Mouse (Mus musculus) heart, postnatal 25 days (tissue): ENCODE measurements around the gene Dbi. TPM values are rescaled to one million over a fixed set of nuclear protein-coding genes. Genes with fewer than 3 reads are reported as not detected.
A peak's percentile ranks its signal among the peaks of the same experiment; 100 is the strongest.

ENCODE experiments used
- DNase-seq: peaks from one replicate; pipeline ENCODE4 v3.0.0; 2022; ENCODE audit warnings: low spot score
- intact Hi-C: fragments of 180-260 bp; cut with DNase I; formaldehyde crosslinking; loops from one replicate; pipeline ENCODE4 v1.15.1; 2025
- total RNA-seq, 2 experiments: library from RNA; stranded (reverse); gene quantifications; 2 replicates each; pipeline ENCODE4 v1.2.3; 2021

Gene Dbi
- total RNA-seq, 2 experiments from 2014 or later = 246 to 290 TPM

DNA sequence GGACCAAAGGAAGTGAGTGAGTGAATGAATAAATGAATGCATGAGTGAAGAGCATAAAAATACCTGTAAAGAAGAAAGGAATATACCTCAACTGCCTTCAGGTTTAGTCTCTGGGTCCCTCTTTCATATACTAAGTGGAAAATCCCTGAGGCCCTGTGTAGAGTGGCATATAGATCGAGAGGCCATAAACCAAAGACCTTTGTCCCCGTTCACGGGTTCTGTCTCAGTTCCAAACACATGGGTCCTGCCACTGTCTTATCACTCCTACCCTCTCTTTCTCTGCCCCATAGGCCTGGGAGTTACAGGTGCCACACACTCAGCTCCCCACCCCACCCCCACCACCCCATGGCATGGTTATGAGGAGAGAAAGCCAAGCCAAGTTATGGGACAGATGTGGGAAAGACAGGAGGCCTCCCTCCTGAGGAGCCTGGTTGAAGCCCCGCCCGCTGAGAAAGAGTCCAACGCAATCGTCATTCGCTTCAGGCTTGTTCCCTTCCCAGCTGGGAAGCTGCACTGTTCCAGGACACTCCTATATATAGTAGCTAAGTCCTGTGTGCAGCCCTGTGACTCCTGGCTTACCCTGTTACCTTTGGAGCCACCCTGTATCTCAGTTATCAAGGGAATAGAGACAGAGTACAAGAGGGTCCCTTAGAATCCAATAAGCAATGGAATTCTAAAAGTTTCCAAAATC, 29.9 kb downstream of the Dbi start:
- DNase-seq = no peak
- intact Hi-C loops = loop anchor here (10.0 kb wide), 1 partner anchor 266 kb away; no protein-coding TSS in a partner anchor

DNA sequence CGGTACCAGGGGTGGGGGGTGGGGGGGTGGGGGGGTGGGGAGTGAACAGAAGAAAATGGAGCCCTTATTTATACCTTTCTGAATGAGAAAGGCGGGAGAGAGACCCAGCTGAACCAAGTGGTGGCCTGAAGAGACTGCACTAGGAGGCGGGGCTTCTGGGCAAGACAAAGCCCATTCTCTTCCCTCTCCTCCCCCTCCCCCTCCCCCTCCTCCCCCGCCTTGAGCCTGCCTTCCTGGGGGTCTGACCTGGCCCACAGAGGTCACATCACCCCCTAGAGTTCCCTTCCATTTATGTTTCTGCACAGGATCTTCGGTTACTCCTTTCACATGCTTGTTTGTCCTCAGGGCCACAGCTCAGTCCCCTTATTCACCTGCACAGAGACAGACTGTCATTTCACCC, 31.7 kb downstream of the Dbi start:
- no peak for DNase-seq
- intact Hi-C loops = no loop called here

DNA sequence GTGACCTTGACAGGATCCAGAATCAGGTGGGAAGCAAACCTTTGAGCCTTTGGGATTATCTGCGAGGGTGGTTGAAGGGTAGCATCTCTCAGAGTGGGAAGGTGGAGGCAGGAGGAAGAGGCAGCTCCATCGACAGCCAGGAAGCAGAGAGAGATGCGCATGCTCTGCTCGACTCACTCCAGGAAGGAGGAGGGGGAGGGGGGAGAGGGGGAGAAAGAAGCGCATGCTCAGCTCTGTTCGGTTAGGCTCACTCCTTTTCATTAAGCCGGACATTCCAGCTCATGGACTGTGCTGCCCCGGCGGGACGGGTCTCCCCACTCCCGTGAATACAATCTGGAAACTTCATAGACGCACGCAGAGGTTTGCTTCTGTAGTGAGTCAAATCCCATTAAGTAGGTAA, 34.2 kb downstream of the Dbi start:
- intact Hi-C loops = no loop called here
- no peak for DNase-seq

DNA sequence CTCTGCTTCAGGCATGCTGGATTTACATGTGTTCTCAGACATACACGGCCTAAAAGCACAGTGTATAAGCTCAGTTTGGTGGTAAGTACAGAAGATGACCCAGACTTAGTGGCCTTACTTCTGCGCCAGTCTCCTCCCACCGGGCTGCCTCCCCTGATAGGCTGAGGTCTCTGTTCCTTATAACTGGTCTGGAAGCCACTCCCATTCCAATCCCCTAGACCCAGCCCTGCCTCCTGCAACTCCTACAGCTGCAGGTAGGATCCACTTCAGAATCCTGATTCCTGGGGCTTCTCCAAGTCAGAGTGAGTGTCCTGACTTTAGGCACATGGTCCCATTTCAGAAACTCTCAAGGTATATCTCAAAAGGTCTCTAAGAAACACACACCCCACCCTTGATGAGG, 35.2 kb downstream of the Dbi start:
- intact Hi-C loops = no loop called here
- no peak for DNase-seq

DNA sequence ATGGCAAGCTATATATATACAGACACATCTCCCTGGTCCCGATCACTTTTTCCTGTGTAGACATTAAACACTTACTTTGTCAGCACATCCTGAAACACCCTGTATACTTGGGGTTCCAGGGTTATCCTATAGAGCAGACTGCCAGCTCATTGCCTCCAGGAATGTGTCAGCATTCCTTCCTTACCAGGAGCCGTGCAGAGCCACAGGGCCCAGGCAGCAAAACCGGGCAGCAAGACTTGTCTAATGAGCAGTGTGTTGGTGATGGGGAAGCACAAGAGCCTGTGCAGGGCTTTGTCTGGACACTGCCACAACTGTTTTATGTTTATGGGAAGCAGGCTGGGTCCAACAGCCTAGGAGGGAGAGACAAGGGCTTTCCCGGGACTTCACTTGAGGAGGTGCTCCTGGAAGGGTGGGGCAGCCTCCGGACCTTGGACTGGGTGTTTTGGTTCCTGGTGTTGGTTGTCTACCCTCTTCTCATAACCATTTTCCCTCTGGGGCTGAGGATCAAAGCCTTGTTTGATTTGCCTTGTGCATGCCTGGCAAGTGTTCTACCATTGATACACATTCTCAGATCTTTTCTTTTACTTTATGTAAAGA, 36.9 kb downstream of the Dbi start:
- intact Hi-C loops = no loop called here
- no peak for DNase-seq

DNA sequence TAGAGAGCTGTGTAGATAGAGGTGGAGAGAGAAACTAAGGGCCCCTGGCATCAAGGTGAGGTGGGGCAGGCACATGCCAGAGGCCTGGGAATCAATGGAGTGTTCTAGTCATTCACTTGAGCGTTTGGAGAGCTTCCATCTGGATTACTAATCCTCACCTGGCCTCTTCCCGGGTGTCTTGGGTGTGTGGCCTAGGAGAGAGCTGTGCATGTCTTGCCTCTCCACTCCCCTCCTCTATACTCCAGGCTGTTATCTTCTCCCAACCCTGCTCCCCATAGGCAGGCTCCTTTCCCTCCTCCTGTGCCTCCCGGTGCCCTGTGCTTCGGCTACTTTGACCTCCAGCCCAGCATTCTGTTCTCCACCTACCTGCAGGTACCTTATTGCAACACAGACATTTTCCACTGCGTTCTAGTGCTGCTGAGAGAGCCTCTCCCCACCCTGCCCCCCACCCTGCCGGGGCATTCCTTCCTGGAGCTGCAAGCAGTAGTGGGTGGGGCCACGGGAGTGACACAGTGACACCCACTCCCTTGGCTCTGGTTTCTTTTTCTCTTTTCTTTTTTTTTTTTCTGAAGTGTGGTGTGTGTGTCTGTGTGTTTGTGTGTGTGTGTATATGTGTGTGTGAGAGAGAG, 37.8 kb downstream of the Dbi start:
- intact Hi-C loops = no loop called here
- no peak for DNase-seq

DNA sequence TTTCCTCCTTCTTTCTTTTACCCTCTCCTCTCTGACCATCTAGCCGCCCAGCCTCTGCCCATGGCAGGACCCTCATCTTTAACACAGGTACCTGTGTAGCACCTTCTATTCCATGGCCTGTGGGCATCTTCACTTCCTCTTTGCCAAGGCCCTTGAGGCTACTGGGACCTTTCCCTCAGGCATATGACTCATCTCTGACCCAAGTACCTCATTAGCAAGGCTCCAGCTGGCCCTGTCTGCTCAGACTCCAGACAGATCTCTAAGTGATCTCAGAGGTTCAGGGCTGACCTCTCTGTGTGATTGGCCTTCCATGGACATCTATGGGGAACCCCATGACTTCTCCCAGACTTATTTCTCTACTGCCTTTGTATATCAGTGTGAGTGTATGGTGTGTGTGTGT, 40.2 kb downstream of the Dbi start:
- intact Hi-C loops = no loop called here
- DNase-seq = no peak

DNA sequence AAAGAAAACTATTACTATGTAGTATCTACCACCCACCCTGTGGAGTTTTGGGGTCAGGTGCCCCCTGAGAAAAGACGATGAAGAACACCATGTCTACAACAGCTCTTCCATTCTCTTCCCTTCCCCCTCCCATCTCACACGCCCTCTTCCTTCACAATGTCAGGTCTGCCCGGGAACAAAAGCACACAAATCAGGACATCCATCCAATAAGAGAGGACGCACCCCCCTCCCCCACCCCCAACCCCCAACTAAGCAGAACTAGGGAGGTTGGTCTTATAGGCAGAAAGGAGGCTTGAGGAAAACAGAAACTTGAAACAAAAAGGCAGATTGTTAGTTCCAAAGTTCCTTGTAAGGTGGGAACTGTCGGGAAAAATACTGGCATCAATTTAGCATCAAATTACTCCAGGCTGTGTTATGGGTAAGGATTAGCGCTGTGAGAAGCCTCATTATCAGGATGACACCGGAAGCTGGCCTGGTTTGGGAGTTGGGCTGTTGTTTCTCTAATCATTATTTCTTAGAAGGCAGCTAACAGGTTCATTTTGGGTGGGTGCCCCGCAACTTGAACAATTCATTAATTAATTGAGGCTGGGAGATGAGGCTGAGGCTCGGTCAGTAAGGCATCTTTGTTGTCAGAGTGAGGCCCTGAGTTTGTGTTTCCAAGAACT, 43.0 kb downstream of the Dbi start:
- intact Hi-C loops = no loop called here

DNA sequence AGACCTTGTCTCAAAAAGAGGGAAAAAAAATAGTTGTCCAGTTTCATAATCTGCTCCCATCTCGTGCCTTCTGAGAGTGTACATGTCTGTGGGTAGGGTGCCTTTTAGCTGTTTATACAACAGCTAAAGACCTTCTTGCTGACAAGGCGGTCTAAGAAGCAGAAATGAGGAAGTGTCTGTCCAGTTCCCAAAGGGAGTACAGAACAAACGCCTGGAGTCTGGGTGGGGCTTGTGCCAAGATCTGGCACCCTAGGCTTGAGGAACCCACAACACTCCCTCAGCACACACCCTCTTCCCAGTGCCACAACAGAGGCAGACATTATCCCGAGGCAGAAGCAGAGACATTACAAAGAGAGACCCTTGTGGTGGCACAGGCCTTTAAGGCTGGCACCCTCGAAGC, 45.4 kb downstream of the Dbi start:
- intact Hi-C loops = no loop called here
- peak; percentile 7 for DNase-seq

More for the DNA sequence above, 43.0 kb downstream of the Dbi start:
- no peak for DNase-seq

DNA sequence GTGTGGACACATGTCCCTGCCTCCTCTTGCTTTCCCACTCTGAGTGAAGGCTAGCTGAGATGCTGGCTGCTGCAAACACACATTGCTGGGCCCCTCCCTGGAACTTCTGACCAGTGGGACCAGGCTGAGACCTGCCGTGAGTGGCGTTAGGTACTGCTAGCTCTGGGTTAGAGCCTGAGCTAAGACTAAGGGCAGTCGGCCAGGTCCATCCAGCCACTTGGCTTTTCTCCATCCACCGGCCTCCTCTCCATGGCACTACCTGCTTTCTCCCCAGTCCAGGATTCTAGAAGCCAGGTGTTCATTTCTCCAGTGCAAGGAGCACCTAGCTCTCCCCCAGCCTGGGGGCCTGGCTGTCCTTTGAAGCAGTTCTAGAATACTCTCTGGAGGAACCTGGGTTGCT, 45.9 kb downstream of the Dbi start:
- intact Hi-C loops = no loop called here

DNA sequence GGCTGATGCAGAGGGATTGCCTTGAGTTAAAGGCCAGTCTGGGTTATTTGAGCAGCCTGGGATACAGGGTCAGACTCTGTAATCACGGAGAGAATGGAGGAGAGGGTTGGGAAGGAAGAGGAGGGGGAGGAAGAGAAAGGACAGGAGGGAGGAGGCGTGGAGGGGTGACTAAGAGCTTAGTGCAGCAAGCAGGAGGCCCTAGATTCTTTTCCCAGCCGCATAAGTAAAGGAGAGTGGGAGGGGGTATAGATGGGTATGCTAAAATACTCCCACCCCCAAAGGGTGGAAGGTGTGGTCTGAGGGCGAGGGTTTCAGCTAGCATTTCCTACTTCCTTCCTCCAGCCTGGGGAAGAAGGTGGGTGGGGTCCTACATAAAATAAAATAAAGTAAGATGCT, 46.6 kb downstream of the Dbi start:
- intact Hi-C loops = no loop called here
- DNase-seq = no peak

More for the DNA sequence above, 45.9 kb downstream of the Dbi start:
- DNase-seq = no peak

DNA sequence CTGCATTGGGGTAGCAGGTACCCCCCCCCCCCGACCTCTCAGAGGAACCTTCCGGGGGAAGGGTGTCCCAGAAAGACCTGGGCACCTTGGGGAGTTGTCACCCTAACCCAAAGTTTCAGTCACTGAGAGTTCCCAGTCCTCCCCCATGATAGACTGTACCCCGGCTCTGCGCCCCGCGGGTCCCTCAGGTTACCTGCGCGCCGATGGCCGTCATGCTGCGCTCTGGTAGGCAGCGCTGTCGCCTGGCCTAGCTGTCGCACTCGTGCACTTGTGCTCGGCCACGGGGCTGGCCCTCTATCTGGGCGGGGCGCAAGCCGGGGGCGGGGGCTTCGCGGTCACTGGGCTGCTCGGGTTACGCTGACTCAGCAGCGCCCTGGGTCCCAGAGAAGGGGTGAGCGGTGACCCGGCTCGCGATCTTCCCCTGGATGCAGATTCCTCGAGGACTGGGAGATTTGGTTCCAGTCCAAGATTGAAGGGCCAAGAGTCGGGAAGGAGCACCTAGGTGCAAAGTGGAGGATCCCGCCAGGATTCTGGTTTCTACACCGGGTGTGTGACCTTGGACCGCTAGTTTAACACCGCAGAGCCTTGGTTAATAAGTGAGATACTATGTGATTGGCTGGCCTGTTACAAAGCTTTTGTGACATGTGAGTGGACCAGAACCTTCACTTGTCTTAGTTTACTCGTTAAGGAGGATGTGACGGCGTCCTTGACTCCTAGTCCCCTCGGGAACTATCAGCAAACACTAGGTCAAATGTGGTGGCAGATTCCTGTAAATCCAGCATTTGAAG, 47.2 kb downstream of the Dbi start, which contains the start of gene Tmem37:
Gene Tmem37, minus strand, starts transcription at position 556 of the 788 bp plus-strand sequence.
- intact Hi-C loops = no loop called here
- peak; percentile 57 for DNase-seq

DNA sequence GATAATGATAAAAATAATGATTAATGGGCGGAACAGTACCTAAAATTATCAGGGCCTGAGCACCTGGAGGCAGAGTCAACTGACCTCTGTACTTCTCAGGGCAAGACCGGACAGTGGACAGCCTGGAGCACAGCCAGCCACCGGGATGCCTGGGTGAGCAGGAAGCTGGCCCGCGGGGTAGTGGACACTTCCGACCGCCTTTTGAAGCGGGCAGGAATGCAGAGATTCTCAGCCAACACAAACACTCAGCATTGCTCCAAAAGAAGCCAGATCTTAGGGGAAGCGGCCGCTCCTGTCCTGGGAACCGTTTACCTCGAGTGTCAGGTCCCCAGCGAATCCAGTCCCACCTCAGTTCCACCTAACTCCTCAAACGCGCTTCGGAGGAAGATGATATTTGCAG, 48.0 kb downstream of the Dbi start:
- no peak for DNase-seq
- intact Hi-C loops = no loop called here

DNA sequence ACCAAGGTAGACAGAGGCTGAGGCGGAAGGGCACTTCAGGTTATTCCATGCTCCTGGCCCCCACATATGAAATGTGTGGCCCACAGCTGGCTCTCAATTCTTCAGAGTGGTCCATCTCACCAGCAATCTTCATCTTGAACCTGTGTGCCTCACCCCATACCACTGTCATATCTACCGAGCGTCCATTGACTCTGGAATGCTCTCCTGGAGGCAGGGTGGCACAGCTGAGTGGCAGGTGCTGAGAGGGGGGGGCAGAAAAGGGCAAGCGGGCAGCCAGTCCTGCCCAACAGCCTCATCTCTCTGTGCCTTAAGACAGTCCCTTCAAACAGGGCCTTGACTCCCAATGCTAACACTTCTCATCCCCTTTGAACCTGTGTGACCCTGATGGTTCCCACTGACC, 49.7 kb downstream of the Dbi start:
- intact Hi-C loops = no loop called here
- no peak for DNase-seq

DNA sequence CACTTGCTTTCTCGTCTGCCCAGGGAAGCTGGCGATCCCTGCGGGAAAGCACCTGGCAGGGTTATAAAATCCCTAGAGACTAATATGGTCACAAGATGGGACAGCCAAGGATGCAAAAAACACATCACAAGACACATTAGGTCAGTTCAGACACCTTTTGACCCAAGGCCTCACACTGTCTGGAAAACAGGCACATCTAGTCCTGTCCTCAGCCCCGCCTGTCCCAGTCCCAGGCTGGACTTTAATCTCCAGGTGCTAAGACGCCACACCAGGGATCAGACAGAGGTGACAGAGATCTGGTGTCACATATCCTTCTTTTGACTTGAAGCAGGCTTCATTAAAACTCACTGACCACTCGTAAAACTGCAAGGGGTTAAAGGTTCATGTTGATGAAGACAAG, 50.7 kb downstream of the Dbi start:
- DNase-seq = no peak
- intact Hi-C loops = no loop called here

DNA sequence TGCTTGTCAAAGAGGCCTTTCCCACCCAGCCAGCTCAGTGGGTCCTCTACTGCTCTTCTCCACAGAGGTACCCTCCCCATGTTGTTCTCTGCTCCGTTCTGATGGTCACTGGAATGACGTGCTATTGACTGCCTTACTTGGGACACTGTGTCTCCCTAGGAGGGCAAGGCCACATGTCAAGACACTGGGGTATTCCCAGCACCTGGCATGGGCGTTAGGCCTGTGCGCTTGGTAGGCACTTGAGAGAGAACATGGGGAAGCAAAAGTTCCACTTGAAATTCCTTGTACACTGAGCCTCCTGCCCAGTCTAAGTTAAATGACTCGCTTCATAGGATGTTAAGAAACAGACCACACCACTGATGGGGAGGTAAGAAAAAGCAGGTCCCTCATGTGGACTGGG, 51.8 kb downstream of the Dbi start:
- no peak for DNase-seq
- intact Hi-C loops = no loop called here

DNA sequence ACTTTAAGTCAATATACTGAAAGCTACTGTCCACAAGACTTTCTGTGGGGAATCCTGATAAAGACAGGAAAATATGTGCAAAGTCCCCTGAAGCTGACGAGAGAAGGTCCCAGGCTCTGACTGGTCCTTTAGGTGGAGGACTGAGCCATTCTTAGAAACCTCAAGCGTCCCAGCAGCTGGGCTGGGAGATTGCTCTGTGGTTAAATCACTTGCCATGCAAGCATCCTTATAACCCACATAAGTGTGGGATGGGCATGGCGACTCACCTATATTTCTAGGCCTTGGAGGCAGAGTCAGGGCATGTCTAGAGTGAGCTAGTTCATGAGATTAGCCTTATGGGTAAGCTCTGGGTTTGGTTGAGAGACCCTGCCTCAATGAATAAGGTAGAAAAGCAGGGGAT, 54.3 kb downstream of the Dbi start:
- no peak for DNase-seq
- intact Hi-C loops = no loop called here

DNA sequence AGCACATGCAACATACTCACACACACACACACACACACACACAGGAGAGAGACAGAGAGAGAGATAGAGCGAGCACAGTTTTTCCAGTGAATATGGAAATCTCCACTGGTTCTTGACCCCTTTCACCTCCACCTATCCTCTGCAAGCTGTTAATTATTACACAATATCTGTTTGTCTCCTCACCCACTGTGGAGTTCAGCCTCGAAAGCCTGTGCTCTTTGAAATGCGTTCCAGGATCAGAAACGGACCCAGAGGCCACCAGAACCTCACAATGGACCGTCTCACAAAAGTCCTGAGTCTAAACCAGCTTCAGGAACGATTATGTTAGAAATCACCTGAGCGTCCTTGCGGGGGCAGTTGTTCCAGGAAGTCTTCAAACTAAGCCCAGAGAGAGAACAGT, 54.7 kb downstream of the Dbi start:
- no peak for DNase-seq
- intact Hi-C loops = no loop called here

DNA sequence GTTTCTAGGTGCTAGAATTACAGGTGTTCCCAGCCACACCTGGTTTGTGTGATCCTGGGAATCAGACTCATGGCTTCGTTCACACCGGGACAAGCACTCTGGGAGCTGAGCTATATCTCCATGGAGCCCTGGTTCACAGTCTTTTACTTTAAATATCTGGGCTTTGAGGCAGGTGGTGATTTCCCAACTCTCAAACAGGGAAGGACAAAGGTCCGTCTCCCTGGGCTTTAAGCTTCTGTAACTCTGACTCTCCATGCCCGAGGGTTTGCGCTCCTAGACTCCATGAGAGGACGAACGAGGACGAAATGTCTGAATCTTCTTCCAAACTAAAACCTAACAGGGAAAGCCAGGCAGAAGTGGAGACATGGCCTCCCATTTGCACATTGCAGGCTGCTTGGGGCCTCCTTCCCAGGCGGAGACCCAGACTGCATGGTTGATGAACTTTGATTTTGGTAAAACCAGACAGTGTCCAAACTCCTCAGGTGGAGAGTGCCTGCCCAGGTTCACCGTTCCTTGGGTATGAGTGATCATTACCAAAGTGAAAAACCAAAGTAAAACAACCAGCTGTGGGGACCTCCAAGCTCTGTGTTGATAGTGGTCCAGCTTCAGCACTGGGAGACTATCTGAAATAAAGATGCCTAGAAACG, 56.7 kb downstream of the Dbi start:
- DNase-seq = no peak
- intact Hi-C loops = no loop called here
